Mouse (Mus musculus): ENCODE results near the gene Slco2a1. TPM values are rescaled to one million over a fixed set of nuclear protein-coding genes. Genes with fewer than 3 reads are reported as not detected.
A peak's percentile ranks its signal among the peaks of the same experiment; 100 is the strongest.

Gene Slco2a1
- polyA plus RNA-seq, 1 experiment from 2014 or later: 3.3 TPM

DNA sequence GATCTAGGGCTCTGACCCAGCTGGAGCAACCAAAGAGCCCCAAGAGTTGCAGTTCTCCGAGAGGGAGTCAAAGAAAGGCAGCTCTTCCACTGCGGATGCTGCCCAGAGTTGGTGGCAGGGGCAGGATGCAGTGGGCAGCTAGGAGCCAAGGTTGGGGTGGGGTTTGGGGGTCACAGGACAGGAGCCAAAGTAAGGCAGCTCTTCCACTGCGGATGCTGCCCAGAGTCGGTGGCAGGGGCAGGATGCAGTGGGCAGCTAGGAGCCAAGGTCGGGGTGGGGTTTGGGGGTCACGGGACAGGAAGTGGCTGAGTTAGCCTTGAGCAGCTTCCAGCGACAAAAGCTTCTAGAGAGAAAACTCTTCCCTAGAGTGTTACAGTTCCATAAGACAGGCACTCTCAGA is 65.3 kb downstream of the Slco2a1 start:
- Histone ChIP-seq H3K36me3 (no peaks in the 10 kb centered on the region), H3K27me3 (no peaks in the 10 kb centered on the region), H3K4me3 (no peak overlapping the region), H3K4me1 (replicated peaks) (no peaks in the 10 kb centered on the region), H3K4me2 (no peak overlapping the region), H3K9ac (no peak overlapping the region), H3K9me3 (no peaks in the 10 kb centered on the region), H3K27ac (replicated peaks) (no peak overlapping the region)
- no peak for ATAC-seq (ENCODE audit: low FRiP score, low read depth)
- 79% methylated on average over 7 of the region's 7 CpGs for WGBS

DNA sequence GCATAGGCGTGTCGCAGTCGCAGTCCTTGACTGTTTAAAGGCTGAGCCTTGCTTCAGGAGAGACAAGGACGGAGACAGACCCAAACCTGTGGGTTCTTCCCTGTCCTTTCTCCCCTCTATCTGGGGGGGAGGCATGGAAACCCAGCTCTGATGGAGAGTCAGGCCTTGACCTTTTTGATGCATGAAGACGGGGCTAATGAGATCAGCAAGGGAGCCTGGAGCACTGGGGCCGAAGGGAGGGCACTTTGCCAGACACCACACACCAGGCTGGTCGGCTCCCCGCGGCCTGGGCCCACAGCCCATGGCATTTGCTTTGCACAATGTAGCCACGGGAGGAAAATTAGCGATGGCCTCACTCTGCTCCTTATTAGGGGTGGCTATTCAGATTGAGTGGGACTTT is 66.5 kb downstream of the Slco2a1 start:
- no peak for ATAC-seq (ENCODE audit: low FRiP score, low read depth)
- Histone ChIP-seq H3K4me3 (no peak overlapping the region), H3K27me3 (no peaks in the 10 kb centered on the region), H3K4me1 (replicated peaks) (no peaks in the 10 kb centered on the region), H3K9ac (no peak overlapping the region), H3K27ac (replicated peaks) (no peak overlapping the region), H3K36me3 (no peaks in the 10 kb centered on the region), H3K4me2 (no peak overlapping the region), H3K9me3 (no peaks in the 10 kb centered on the region)
- WGBS: 57% methylated on average over 11 of the region's 11 CpGs

GRCm38 (mm10) chr9:103056164-103056563 is 67.7 kb downstream of the Slco2a1 start:
- Histone ChIP-seq H3K9me3 (no peaks in the 10 kb centered on the region), H3K36me3 (no peaks in the 10 kb centered on the region), H3K9ac (no peak overlapping the region), H3K27me3 (no peaks in the 10 kb centered on the region), H3K27ac (replicated peaks) (no peak overlapping the region), H3K4me1 (replicated peaks) (no peaks in the 10 kb centered on the region), H3K4me2 (no peak overlapping the region), H3K4me3 (no peak overlapping the region)
- WGBS: 93% methylated on average over 5 of the region's 5 CpGs
- ATAC-seq (ENCODE audit: low FRiP score, low read depth): no peak

- H3K36me3 ChIP-seq: no peaks in the 10 kb centered on the region
- 79% methylated on average over 2 of the region's 2 CpGs for WGBS
- H3K4me2 ChIP-seq: no peak overlapping the region
- H3K4me1 ChIP-seq (replicated peaks): no peaks in the 10 kb centered on the region
- no peaks in the 10 kb centered on the region for H3K9me3 ChIP-seq
- no peak for ATAC-seq (ENCODE audit: low FRiP score, low read depth)
- H3K9ac ChIP-seq: no peak overlapping the region
- no peak overlapping the region for H3K4me3 ChIP-seq
- no peaks in the 10 kb centered on the region for H3K27me3 ChIP-seq
- no peak overlapping the region for H3K27ac ChIP-seq (replicated peaks)
These were observed 72.0 kb downstream of the Slco2a1 start for GRCm38 (mm10) chr9:103060551-103060950.

DNA sequence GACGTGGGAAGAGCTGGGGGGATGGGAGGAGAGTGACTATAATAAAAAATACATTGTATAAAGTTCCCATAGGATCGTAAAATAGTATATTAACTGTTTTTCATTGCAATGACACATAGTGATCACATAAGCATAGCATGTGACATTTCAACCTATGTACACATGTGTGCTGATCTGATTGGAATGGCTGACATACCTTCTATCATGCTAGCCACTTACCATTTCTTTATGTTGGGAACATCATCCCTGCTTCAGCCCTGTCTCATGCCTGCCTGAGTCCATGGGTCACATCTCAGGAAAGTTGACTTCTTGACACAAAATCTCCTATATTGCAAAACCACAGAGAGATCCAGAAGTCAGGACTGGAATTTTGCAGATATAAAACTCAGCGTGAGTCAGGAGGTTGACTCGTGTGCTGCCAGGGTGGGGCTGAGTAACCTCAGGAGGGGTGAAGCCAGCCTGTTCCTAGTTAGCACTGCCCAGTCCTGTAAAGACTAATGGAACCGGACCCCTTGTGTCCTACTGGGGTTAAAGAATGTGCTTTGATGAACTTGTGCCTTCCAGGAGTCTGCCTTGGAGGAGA is 73.0 kb downstream of the Slco2a1 start:
- H3K27me3 ChIP-seq: no peaks in the 10 kb centered on the region
- H3K4me2 ChIP-seq: no peak overlapping the region
- no peaks in the 10 kb centered on the region for H3K4me1 ChIP-seq (replicated peaks)
- WGBS: 79% methylated on average over 5 of the region's 5 CpGs
- H3K9me3 ChIP-seq: no peaks in the 10 kb centered on the region
- no peaks in the 10 kb centered on the region for H3K36me3 ChIP-seq
- H3K9ac ChIP-seq: no peak overlapping the region
- H3K4me3 ChIP-seq: no peak overlapping the region
- H3K27ac ChIP-seq (replicated peaks): no peak overlapping the region
- ATAC-seq (ENCODE audit: low FRiP score, low read depth): no peak

GRCm38 (mm10) chr9:103063591-103063990 is 75.1 kb downstream of the Slco2a1 start:
- no peaks in the 10 kb centered on the region for H3K27me3 ChIP-seq
- H3K9ac ChIP-seq: no peak overlapping the region
- no peak overlapping the region for H3K4me3 ChIP-seq
- H3K4me2 ChIP-seq: no peak overlapping the region
- no peaks in the 10 kb centered on the region for H3K36me3 ChIP-seq
- ATAC-seq (ENCODE audit: low FRiP score, low read depth): no peak
- H3K4me1 ChIP-seq (replicated peaks): peaks cover 4% of the 10 kb centered on the region; the same call in 1 of the 2 replicates
- WGBS: 90% methylated on average over 6 of the region's 6 CpGs
- H3K9me3 ChIP-seq: no peaks in the 10 kb centered on the region
- H3K27ac ChIP-seq (replicated peaks): no peak overlapping the region

DNA sequence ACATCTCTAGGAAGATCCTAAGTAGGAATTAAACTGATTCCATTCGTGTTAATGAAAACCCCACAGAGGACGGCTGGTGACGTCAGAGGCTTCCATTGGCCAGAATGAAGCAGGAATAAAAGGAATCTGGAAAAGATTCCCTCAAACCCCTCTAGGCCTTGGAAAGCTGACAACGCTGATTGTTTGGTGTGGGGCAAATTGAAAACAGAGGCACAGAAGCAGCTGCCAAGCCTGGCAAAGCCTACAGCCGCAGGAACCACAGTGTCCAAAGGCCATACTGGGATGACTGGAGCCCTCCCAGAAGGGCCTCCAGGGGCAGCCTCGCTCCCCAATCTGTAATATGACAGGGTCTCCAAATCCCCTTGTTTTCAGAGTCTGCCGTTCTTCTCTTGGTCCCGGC is 78.3 kb downstream of the Slco2a1 start:
- Histone ChIP-seq H3K9ac (no peak overlapping the region), H3K36me3 (no peaks in the 10 kb centered on the region), H3K27me3 (no peaks in the 10 kb centered on the region), H3K4me1 (replicated peaks) (peaks cover 4% of the 10 kb centered on the region; the same call in 1 of the 2 replicates), H3K9me3 (no peaks in the 10 kb centered on the region), H3K4me3 (no peak overlapping the region), H3K4me2 (no peak overlapping the region), H3K27ac (replicated peaks) (no peak overlapping the region)
- no peak for ATAC-seq (ENCODE audit: low FRiP score, low read depth)
- 69% methylated on average over 8 of the region's 8 CpGs for WGBS

DNA sequence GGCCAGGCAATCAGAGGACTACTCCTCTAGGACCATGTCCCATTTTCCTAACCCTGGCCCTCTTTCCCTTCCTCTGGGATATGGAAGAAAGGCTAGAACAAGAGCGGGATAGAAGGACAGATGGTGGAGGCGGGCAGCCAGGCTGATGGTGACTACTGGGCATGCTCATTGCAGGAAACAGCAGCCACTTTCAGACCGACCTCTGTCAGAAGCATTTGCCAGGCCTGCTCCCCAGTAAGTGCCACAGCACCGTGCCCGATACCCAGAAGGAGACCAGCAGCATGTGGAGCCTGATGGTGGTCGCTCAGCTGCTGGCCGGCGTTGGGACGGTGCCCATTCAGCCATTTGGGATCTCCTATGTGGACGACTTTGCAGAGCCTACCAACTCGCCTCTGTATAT is 79.1 kb downstream of the Slco2a1 start:
- peak; percentile 63; the same call in 1 of the 2 replicates for ATAC-seq (ENCODE audit: low FRiP score, low read depth)
- peak overlapping the region; percentile 31 for H3K27ac ChIP-seq (replicated peaks)
- 78% methylated on average over 11 of the region's 11 CpGs for WGBS
- no peak overlapping the region for H3K4me3 ChIP-seq
- H3K4me2 ChIP-seq: no peak overlapping the region
- no peaks in the 10 kb centered on the region for H3K27me3 ChIP-seq
- H3K9ac ChIP-seq: no peak overlapping the region
- H3K4me1 ChIP-seq (replicated peaks): peaks cover 4% of the 10 kb centered on the region; the same call in 1 of the 2 replicates
- no peaks in the 10 kb centered on the region for H3K9me3 ChIP-seq
- no peaks in the 10 kb centered on the region for H3K36me3 ChIP-seq

GRCm38 (mm10) chr9:103068769-103069168 is 80.3 kb downstream of the Slco2a1 start:
- no peak for ATAC-seq (ENCODE audit: low FRiP score, low read depth)
- Histone ChIP-seq H3K27ac (replicated peaks) (no peak overlapping the region), H3K9ac (no peak overlapping the region), H3K9me3 (no peaks in the 10 kb centered on the region), H3K4me3 (no peak overlapping the region), H3K36me3 (no peaks in the 10 kb centered on the region), H3K4me2 (no peak overlapping the region), H3K4me1 (replicated peaks) (peaks cover 4% of the 10 kb centered on the region; the same call in 1 of the 2 replicates), H3K27me3 (no peaks in the 10 kb centered on the region)
- 93% methylated on average over 8 of the region's 8 CpGs for WGBS

GRCm38 (mm10) chr9:103071541-103072203 is 83.2 kb downstream of the Slco2a1 start:
- Histone ChIP-seq H3K4me3 (no peak overlapping the region), H3K27me3 (no peaks in the 10 kb centered on the region), H3K36me3 (no peaks in the 10 kb centered on the region), H3K9me3 (no peaks in the 10 kb centered on the region), H3K4me1 (replicated peaks) (peaks cover 4% of the 10 kb centered on the region; the same call in 1 of the 2 replicates), H3K9ac (no peak overlapping the region), H3K4me2 (no peak overlapping the region), H3K27ac (replicated peaks) (no peak overlapping the region)
- ATAC-seq (ENCODE audit: low FRiP score, low read depth): no peak
- WGBS: 81% methylated on average over 7 of the region's 7 CpGs

GRCm38 (mm10) chr9:103072204-103072599 is 83.7 kb downstream of the Slco2a1 start:
- no peaks in the 10 kb centered on the region for H3K36me3 ChIP-seq
- no peak overlapping the region for H3K9ac ChIP-seq
- no peak overlapping the region for H3K4me3 ChIP-seq
- H3K4me2 ChIP-seq: no peak overlapping the region
- peaks cover under 1% of the 10 kb centered on the region; the same call in 1 of the 2 replicates for H3K4me1 ChIP-seq (replicated peaks)
- no peaks in the 10 kb centered on the region for H3K9me3 ChIP-seq
- 93% methylated on average over 6 of the region's 6 CpGs for WGBS
- no peak for ATAC-seq (ENCODE audit: low FRiP score, low read depth)
- no peaks in the 10 kb centered on the region for H3K27me3 ChIP-seq
- no peak overlapping the region for H3K27ac ChIP-seq (replicated peaks)

DNA sequence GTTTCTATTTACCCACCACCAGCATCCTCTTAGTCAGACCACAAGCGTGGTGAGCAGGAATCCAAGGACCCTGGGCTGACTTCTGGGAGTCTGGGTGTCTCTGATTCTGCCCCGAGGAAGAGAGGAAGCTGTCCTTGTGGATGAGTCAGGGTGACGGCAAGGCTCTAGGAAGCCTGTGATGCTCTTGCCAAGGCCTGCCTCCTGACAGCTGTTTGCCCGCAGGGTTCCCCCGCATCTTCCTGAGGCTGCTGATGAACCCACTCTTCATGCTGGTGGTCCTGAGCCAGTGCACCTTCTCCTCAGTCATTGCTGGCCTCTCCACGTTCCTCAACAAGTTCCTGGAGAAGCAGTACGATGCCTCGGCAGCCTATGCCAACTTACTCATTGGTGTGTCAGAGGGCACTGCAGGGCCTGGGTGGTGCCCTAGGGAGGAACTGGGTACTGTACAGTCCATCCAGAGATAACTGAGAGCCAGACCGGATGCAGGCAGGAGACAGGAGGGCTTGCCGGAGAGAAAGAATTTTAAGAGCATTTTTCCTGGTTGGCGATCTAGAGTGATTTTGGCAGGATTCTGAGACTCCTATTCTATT is 84.5 kb downstream of the Slco2a1 start:
- no peaks in the 10 kb centered on the region for H3K27me3 ChIP-seq
- ATAC-seq (ENCODE audit: low FRiP score, low read depth): no peak
- no peaks in the 10 kb centered on the region for H3K4me1 ChIP-seq (replicated peaks)
- no peak overlapping the region for H3K4me2 ChIP-seq
- no peak overlapping the region for H3K27ac ChIP-seq (replicated peaks)
- H3K9ac ChIP-seq: no peak overlapping the region
- no peaks in the 10 kb centered on the region for H3K9me3 ChIP-seq
- no peaks in the 10 kb centered on the region for H3K36me3 ChIP-seq
- 91% methylated on average over 11 of the region's 11 CpGs for WGBS
- no peak overlapping the region for H3K4me3 ChIP-seq

All from hindbrain, embryonic 15.5 days (tissue).